Mouse (Mus musculus) ES-E14 (cell line): ENCODE measurements at regions not wholly inside any gene's neighbourhood (a gene's known extent, or its start where the extent isn't known, plus 50 kb on each side); places are given as distances from the start of the nearest gene placed in this dataset.

Experiments used
- CHD2 ChIP-seq: IDR thresholded peaks from 2 replicates; pipeline ENCODE4 v1.6.1; 2014; ENCODE audit warnings: mild to moderate bottlenecking, low read depth, low read length, inconsistent platforms
- HCFC1 ChIP-seq: IDR thresholded peaks from 2 replicates; pipeline ENCODE4 v1.6.1; 2012; ENCODE audit warnings: low read length, inconsistent platforms, borderline replicate concordance; ENCODE audit not compliant: insufficient read depth

GRCm38 (mm10) chr6:14207509-14207908 lies 336.2 kb upstream of the 2610001J05Rik start:
- TF ChIP-seq HCFC1 = no peak
- TF ChIP-seq CHD2 = no peak
